Mouse (Mus musculus): Measurements from ENCODE around the gene Gm9844.

DNA sequence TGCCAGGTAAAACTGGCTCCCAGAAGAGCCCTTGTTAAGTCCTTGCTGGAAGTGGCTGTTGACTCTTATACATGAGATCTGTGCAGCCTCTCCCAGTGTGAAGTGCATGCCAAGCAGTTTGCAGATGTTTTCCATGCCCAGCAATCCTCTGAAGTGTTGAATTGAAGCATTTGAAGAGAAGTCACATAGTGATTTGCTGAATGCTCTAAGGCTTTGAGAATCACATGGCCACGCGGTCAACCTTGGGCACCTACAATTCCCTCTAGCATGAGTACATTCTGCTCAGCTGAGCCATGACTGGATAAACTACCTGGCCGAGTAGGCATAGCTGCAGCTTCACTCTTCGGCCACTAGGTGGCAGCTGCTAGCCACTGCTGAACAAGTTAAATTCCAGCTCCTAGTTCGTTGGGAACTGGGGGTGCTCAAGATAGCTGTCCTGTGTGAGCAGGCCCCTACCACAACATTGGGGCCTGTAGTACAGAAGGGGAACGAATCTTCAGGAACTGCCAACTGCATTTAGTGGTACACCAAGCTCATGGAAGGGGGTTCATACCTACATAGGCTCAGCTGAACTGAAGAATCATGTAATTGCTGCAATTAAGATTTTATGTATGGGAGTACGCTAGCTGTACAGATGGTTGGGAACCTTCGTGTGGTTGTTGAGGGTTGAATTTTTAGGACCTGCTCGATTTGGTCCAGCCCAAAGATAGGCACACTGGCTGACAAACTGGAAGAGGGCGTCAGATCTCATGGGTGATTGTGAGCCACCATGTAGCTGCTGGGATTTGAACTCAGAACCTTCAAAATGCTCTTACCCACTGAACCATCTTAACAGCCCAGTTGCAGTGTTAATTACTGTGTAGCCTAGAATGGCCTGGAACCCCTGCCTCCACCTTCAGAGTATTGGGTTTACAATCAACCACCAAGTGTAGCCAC, 28.5 kb downstream of the Gm9844 start:
- TF ChIP-seq POLR2A (IDR thresholded peaks at IDR 0.05; ENCODE audit: low read depth, low read length): no peak
- TF ChIP-seq CTCF (IDR thresholded peaks at IDR 0.05; ENCODE audit: extremely low read depth, insufficient read depth, insufficient read length, insufficient replicate concordance): peak; percentile 94; the same call in 1 of the 2 replicates

All from spleen, adult 2 months (tissue).